Mouse (Mus musculus): ENCODE results near the gene Tmem147. TPM values are rescaled to one million over a fixed set of nuclear protein-coding genes. Genes with fewer than 3 reads are reported as not detected.
A peak's percentile ranks its signal among the peaks of the same experiment; 100 is the strongest.

Gene Tmem147
- 147 and 151 TPM in 2 replicates for polyA plus RNA-seq (2016; fragmentation: Nextera tagmentation; extraction: Ambion mirVana)

DNA sequence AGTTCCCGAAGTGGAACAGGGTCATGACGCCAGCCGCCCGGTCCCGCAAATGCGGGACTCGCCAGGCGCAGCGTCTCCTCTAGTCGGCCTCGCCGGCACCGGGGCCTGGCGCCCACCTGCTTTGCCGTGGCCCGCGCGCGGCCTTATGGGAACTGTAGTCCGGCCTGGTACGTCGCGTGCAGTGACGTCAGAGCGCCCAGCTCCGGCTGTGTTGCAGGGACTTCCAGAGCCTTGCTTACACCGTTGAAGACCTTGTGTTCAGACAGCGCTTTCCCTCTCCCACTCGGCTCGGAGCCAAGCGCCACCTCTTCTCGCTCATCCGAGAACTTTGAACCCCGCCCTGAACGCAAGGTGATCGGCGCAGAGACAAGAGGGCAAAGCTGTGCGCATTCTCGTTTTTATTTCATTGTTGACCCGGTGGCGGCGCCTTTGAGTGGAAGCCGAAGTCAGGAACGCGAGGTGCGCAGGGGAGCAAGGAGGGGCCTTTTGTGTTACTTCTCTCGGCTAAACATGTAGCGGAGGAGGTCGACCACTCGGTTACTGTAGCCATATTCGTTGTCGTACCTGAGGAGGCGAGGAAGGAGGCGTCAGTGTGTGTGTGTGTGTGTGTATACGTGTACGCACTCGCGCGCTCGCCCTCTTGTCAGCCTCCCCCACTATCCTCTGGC, at the start of gene Tmem147:
Gene Tmem147 (minus strand): TSS at position 145 of the 668 bp plus-strand sequence.
- DNase-seq (ENCODE audit: low spot score) = peak; percentile 96
- peak within 1 kb of the TSS; percentile 84 for H3K4me3 ChIP-seq
- no peaks in the 10 kb centered on the region for H3K9me3 ChIP-seq
- H3K36me3 ChIP-seq (replicated peaks) = peaks cover 56% of the 10 kb centered on the region
- no peaks in the 10 kb centered on the region for H3K27me3 ChIP-seq (replicated peaks; ENCODE audit: low read depth, poor library complexity, severe bottlenecking)
- under 1% methylated on average over 60 of the region's 60 CpGs for WGBS
- peak within 1 kb of the TSS; percentile 91 for H3K27ac ChIP-seq (replicated peaks)
- peaks cover 37% of the 10 kb centered on the region for H3K4me1 ChIP-seq

DNA sequence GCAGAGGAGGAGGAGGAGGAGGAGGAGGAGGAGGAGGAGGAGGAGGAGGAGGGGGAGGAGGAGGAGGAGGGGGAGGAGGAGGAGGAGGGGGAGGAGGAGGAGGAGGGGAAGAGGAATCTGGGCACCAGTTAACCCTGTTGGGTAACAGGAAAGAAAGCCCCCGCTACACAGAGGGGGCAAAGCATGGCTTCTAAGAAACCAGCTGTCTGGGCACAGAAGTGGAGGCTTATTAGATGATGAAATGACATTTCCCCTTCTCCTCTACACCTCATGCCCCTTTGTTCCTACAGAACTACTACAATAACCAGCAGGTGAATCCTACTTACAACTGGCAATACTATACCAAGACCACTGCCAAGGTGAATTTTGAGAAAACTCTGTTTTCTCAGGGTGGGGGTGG, 48.6 kb upstream of the Tmem147 start:
- no peaks in the 10 kb centered on the region for H3K27me3 ChIP-seq (replicated peaks; ENCODE audit: low read depth, poor library complexity, severe bottlenecking)
- H3K4me1 ChIP-seq = no peaks in the 10 kb centered on the region
- H3K9me3 ChIP-seq = no peaks in the 10 kb centered on the region
- DNase-seq (ENCODE audit: low spot score) = no peak
- no peaks in the 10 kb centered on the region for H3K36me3 ChIP-seq (replicated peaks)
- 84% methylated on average over 1 of the region's 1 CpGs for WGBS
- H3K27ac ChIP-seq (replicated peaks) = no peak overlapping the region
- H3K4me3 ChIP-seq = no peak overlapping the region

DNA sequence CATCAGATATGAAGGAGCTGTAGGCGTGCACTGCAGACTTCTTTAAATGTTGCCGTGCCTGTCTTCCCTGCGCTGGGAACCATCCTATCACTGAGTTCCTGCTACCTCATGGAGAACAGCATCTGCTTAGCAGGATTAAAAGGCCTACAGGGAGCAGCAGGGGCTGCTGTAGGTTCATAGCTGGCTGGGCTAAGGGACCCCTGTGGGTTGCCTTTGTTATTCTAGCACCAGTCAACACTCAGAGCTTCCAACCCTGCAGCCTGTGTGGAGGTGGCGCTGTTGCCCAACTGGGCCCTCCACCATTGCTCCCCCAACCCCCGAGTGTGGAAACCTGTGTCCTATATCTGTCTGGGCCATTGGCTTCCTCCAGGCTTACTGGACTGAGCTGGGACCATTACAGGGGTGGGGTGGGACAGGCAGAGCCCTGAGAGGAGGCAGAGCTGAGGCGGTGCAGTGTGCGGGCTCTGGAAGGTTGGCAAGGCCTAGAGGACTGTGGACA, 47.8 kb upstream of the Tmem147 start:
- H3K4me3 ChIP-seq = no peak overlapping the region
- no peaks in the 10 kb centered on the region for H3K27me3 ChIP-seq (replicated peaks; ENCODE audit: low read depth, poor library complexity, severe bottlenecking)
- no peaks in the 10 kb centered on the region for H3K36me3 ChIP-seq (replicated peaks)
- H3K9me3 ChIP-seq = no peaks in the 10 kb centered on the region
- no peak overlapping the region for H3K27ac ChIP-seq (replicated peaks)
- H3K4me1 ChIP-seq = no peaks in the 10 kb centered on the region
- WGBS = 47% methylated on average over 7 of the region's 7 CpGs
- no peak for DNase-seq (ENCODE audit: low spot score)

DNA sequence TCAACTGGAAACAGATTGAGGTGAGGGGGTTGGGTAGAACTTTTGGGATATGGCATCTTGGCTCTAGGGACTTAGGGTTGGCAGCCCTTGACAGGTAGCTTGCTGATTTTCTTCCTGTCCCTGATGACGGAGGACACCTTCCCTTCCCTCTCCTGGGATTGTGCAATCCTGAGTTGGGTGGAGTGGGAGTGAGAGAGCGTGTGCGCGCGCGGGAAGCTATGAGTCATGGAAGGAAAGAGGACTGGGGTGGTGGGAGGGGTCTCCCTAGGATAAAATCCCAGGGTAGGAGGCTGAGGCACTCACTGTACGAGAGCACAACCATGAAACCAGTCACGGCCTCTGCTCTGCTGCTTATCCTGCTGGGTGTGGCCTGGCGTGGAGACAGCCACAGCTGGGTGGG, 46.8 kb upstream of the Tmem147 start:
- no peak overlapping the region for H3K4me3 ChIP-seq
- no peaks in the 10 kb centered on the region for H3K36me3 ChIP-seq (replicated peaks)
- H3K27ac ChIP-seq (replicated peaks) = no peak overlapping the region
- WGBS = 91% methylated on average over 9 of the region's 9 CpGs
- H3K27me3 ChIP-seq (replicated peaks; ENCODE audit: low read depth, poor library complexity, severe bottlenecking) = no peaks in the 10 kb centered on the region
- no peak for DNase-seq (ENCODE audit: low spot score)
- H3K9me3 ChIP-seq = no peaks in the 10 kb centered on the region
- H3K4me1 ChIP-seq = no peaks in the 10 kb centered on the region

DNA sequence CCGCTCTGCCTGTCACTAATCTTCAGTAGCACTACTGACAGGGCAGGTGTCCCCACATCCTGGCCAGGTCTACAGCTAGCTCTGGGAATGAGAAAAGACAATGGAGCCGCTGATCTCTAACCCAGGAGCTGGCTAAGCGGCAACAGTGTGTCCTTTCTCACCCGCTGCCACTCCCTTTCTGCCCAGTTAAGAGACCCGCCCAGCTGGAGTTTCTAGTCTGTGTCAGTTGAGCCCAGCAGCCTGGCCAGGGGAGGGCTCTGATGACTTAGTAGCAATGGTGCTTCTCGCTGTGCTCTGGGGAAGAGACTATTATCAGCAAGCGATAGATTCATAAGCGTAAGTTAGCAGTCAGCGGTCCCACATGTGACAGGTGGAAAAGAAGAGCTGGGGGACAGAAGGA, 39.9 kb upstream of the Tmem147 start:
- no peak for DNase-seq (ENCODE audit: low spot score)
- Histone ChIP-seq H3K4me1 (peaks cover 8% of the 10 kb centered on the region; the same call in 1 of the 2 replicates), H3K27me3 (replicated peaks; ENCODE audit: low read depth, poor library complexity, severe bottlenecking) (peaks cover 11% of the 10 kb centered on the region; the same call in 1 of the 2 replicates), H3K4me3 (no peak overlapping the region), H3K27ac (replicated peaks) (no peak overlapping the region), H3K9me3 (no peaks in the 10 kb centered on the region), H3K36me3 (replicated peaks) (no peaks in the 10 kb centered on the region)
- WGBS = 31% methylated on average over 9 of the region's 9 CpGs

DNA sequence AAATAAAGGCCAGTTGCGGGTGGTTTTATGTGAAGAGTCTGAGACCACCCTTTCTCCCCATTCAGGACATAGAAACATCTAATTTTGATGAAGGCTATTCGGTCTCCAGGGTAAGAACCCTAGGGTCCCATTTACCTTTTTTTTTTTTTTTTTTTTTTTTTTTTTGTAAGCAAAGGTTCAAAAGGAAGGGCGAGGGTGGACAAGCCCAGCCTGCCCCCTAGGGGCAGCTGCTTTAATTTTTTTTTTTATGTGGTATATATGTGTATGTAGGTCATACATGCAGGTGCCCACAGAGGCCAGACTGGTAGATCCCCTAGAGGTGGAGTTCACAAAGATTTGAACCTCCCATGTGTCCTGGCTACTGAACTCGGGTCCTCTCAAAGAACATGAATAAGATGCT, 37.1 kb upstream of the Tmem147 start:
- H3K9me3 ChIP-seq = no peaks in the 10 kb centered on the region
- H3K27me3 ChIP-seq (replicated peaks; ENCODE audit: low read depth, poor library complexity, severe bottlenecking) = peaks cover 19% of the 10 kb centered on the region
- 85% methylated on average over 4 of the region's 4 CpGs for WGBS
- DNase-seq (ENCODE audit: low spot score) = no peak
- no peak overlapping the region for H3K4me3 ChIP-seq
- no peaks in the 10 kb centered on the region for H3K36me3 ChIP-seq (replicated peaks)
- no peak overlapping the region for H3K27ac ChIP-seq (replicated peaks)
- H3K4me1 ChIP-seq = peaks cover 8% of the 10 kb centered on the region; the same call in 1 of the 2 replicates

DNA sequence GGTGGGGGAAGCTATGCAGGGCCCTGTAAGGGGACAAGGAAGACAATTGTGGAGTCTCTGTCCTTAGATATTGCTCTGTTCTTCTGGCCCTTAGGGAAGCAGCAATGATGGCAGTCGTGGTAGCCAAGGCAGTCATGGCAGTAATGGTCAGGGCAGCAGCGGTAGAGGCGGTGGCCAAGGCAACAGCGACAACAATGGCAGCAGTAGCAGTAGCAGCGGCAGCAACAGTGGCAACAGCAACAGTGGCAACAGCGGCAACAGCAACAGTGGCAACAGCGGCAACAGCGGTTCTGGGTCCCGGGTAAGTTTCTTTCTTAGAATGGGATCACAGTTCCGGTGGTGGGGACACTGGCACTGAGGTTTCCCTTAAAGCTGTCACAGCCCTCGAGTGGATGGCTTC, 35.8 kb upstream of the Tmem147 start:
- DNase-seq (ENCODE audit: low spot score) = no peak
- Histone ChIP-seq H3K27ac (replicated peaks) (no peak overlapping the region), H3K36me3 (replicated peaks) (no peaks in the 10 kb centered on the region), H3K27me3 (replicated peaks; ENCODE audit: low read depth, poor library complexity, severe bottlenecking) (peaks cover 19% of the 10 kb centered on the region), H3K4me3 (peak overlapping the region; percentile 21; the same call in 1 of the 2 replicates), H3K4me1 (peaks cover 8% of the 10 kb centered on the region; the same call in 1 of the 2 replicates), H3K9me3 (no peaks in the 10 kb centered on the region)
- 45% methylated on average over 11 of the region's 11 CpGs for WGBS

DNA sequence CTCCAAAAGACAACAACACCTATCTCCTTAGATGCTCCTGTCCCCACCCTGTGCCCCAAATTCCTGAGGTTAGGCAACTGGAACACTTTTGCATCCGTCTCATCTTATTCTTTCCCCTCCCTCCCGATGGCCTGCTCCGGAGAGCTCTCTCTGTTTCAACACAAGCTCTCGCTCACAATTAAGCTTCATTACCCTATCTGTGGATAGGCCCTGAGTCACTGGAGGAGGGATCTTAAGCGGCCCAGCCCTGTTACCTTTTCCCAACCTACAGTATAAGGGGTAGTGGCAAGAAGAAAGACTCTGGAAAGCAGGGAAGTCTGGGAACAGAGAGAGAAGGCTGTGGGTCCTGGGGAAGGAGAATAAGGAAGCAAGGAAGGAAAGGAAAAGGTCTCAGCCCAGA, 34.1 kb upstream of the Tmem147 start, which contains the start of gene Dmkn:
Gene Dmkn (plus strand): TSS at position 301 of the 400 bp plus-strand sequence.
- no peak for DNase-seq (ENCODE audit: low spot score)
- H3K27me3 ChIP-seq (replicated peaks; ENCODE audit: low read depth, poor library complexity, severe bottlenecking) = peaks cover 19% of the 10 kb centered on the region
- H3K9me3 ChIP-seq = no peaks in the 10 kb centered on the region
- H3K4me1 ChIP-seq = peaks cover 8% of the 10 kb centered on the region; the same call in 1 of the 2 replicates
- 37% methylated on average over 5 of the region's 5 CpGs for WGBS
- no peak within 1 kb of the TSS for H3K4me3 ChIP-seq
- no peak within 1 kb of the TSS for H3K27ac ChIP-seq (replicated peaks)
- no peaks in the 10 kb centered on the region for H3K36me3 ChIP-seq (replicated peaks)

DNA sequence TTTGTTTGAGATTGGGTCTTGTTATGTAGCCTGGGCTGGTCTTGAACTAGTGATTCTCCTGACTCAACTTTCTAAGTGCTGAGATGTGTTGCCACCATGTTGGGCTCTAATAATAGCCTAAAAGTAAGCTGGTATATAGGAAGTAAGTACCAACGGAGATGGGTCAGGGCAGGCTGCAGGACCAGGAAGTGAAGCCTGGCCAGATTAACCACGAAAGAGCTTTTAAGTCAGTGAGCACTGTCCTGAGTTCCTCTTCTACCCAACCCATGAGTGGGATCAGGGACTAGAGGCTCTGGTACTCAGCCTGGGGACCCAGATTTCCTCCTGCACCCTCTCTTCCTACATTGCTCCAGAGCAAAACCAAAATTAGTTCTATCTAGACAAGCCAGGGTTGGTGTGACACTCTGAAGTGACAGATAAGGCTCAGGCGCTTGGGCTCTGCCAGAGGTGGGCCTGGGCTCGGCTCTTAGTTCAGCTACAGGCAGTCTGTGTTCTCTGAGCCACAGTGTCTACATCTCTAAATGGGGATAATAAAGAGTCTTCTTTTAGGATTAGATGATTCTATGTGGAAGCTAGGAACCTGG, 32.5 kb upstream of the Tmem147 start:
- Histone ChIP-seq H3K27me3 (replicated peaks; ENCODE audit: low read depth, poor library complexity, severe bottlenecking) (peaks cover 19% of the 10 kb centered on the region), H3K9me3 (no peaks in the 10 kb centered on the region), H3K27ac (replicated peaks) (no peak overlapping the region), H3K4me1 (peaks cover 8% of the 10 kb centered on the region; the same call in 1 of the 2 replicates), H3K4me3 (no peak overlapping the region), H3K36me3 (replicated peaks) (peaks cover 1% of the 10 kb centered on the region; the same call in 1 of the 2 replicates)
- 80% methylated on average over 4 of the region's 4 CpGs for WGBS
- DNase-seq (ENCODE audit: low spot score) = no peak

DNA sequence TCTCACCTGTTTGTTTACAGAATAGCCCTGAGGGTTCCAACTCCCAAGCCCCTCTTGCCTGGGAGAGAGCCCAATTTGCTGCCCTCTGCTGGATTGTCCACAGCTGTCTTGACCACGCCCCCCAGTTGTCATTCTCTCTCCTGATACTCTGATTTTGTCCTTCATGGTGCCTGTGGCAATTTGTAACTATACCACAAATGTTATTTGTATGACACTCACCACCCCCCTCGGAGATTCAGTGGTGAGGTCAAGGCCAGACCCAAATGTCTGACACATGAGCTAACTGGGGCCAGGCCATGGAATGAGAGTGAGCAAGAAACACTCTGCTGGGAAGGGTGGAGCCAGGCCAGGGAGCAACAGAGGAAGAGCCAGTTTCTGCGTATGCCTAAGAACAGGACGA, 29.5 kb upstream of the Tmem147 start:
- Histone ChIP-seq H3K27ac (replicated peaks) (no peak overlapping the region), H3K9me3 (peaks cover 10% of the 10 kb centered on the region; the same call in 1 of the 2 replicates), H3K4me1 (no peaks in the 10 kb centered on the region), H3K36me3 (replicated peaks) (peaks cover 26% of the 10 kb centered on the region), H3K4me3 (no peak overlapping the region), H3K27me3 (replicated peaks; ENCODE audit: low read depth, poor library complexity, severe bottlenecking) (peaks cover 4% of the 10 kb centered on the region)
- WGBS = 39% methylated on average over 4 of the region's 4 CpGs
- peak; percentile 47 for DNase-seq (ENCODE audit: low spot score)

DNA sequence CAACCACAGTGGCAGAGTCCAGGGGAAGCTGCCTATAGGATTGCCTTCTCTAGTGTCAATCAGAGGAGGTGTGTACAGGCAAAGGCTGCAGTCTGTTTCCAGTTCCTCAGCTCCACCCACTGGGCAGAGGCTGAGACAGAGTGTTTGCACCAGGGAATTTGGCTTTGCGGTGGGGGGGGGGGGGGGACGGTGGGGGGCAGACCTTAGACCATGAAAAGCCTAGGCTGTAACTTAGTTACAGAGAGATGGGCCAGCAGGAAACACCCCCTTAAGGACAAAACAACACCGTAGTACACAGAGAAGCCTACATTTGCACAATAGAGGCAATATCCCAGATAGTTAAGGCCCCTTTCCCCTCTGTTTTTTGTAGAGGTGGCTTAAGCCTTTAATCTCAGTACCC, 27.7 kb upstream of the Tmem147 start:
- Histone ChIP-seq H3K27me3 (replicated peaks; ENCODE audit: low read depth, poor library complexity, severe bottlenecking) (no peaks in the 10 kb centered on the region), H3K36me3 (replicated peaks) (peaks cover 26% of the 10 kb centered on the region), H3K27ac (replicated peaks) (no peak overlapping the region), H3K4me1 (no peaks in the 10 kb centered on the region), H3K4me3 (no peak overlapping the region), H3K9me3 (peaks cover 10% of the 10 kb centered on the region; the same call in 1 of the 2 replicates)
- DNase-seq (ENCODE audit: low spot score) = no peak
- WGBS = 60% methylated on average over 3 of the region's 3 CpGs

DNA sequence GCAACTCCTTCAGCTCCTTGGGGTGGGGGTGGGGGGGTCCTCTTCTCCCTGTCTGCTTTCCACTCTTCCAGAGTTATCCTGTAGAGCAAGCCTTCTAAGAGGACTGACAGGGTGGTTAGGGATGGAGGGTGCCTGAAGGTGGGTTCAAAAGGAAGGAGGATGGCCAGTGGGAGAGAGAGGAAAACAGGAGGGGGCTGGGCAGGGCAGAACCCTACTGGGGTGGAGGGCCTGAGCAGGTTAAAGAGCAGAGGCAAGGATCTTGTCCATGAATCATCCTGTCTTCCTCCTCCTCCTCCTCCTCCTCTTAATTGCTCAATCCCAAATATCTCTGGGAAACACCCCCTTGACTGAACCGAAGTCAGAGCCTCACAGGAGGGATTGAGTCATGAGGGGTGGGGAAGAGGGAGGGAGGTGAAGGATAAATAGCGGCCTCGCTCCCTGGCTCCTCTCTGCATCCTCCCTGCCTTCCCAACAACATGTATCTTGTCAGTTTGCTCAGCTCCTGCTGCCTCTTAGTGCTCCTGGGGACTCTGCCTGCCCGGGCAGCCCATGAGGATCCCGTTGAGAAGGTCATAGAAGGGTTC, 21.8 kb upstream of the Tmem147 start, which contains the start of gene Sbsn:
Gene Sbsn (plus strand): TSS at position 386 of the 584 bp plus-strand sequence.
- H3K4me1 ChIP-seq = peaks cover 9% of the 10 kb centered on the region; the same call in 1 of the 2 replicates
- peaks cover 33% of the 10 kb centered on the region for H3K36me3 ChIP-seq (replicated peaks)
- no peak for DNase-seq (ENCODE audit: low spot score)
- WGBS = 79% methylated on average over 4 of the region's 5 CpGs
- no peak within 1 kb of the TSS for H3K27ac ChIP-seq (replicated peaks)
- H3K27me3 ChIP-seq (replicated peaks; ENCODE audit: low read depth, poor library complexity, severe bottlenecking) = no peaks in the 10 kb centered on the region
- no peak within 1 kb of the TSS for H3K4me3 ChIP-seq
- H3K9me3 ChIP-seq = peaks cover 10% of the 10 kb centered on the region; the same call in 1 of the 2 replicates

Measured in embryonic facial prominence, embryonic 10.5 days (tissue).